Mouse (Mus musculus) heart, embryonic 12.5 days (tissue): Measurements from ENCODE around the gene Alg14. TPM values are rescaled to one million over a fixed set of nuclear protein-coding genes. Genes with fewer than 3 reads are reported as not detected.

ENCODE experiments used
- ATAC-seq: fragments of 200-750 bp; cut with Nextera tagmentation; 2 replicates; pipeline ENCODE4 v1.8.0; 2017; ENCODE audit warnings: moderate TSS enrichment, moderate library complexity; ENCODE audit not compliant: insufficient number of reproducible peaks, low FRiP score
- H3K27ac ChIP-seq: fragments of 300-500 bp; sonication (generic); 2 replicates; pipeline ENCODE4 v1.5.1; 2016; ENCODE audit warnings: mild to moderate bottlenecking, moderate library complexity; ENCODE audit not compliant: poor library complexity, severe bottlenecking
- H3K27me3 ChIP-seq: fragments of 300-500 bp; sonication (generic); replicated peaks from 2 replicates; pipeline ENCODE4 v1.6.1; 2016; ENCODE audit warnings: mild to moderate bottlenecking, moderate library complexity
- H3K36me3 ChIP-seq: fragments of 300-500 bp; sonication (generic); 2 replicates; pipeline ENCODE4 v1.6.1; 2016; ENCODE audit warnings: mild to moderate bottlenecking, moderate library complexity
- H3K4me1 ChIP-seq: fragments of 300-500 bp; sonication (generic); replicated peaks from 2 replicates; pipeline ENCODE4 v1.6.1; 2016; ENCODE audit warnings: mild to moderate bottlenecking
- H3K4me2 ChIP-seq: fragments of 300-500 bp; sonication (generic); 2 replicates; pipeline ENCODE4 v1.6.1; 2016; ENCODE audit warnings: mild to moderate bottlenecking, moderate library complexity
- H3K4me3 ChIP-seq: fragments of 300-500 bp; sonication (generic); 2 replicates; pipeline ENCODE4 v1.5.1; 2016; ENCODE audit warnings: mild to moderate bottlenecking
- H3K9ac ChIP-seq: fragments of 300-500 bp; sonication (generic); 2 replicates; pipeline ENCODE4 v1.6.1; 2016; ENCODE audit warnings: mild to moderate bottlenecking, moderate library complexity
- H3K9me3 ChIP-seq: fragments of 300-500 bp; sonication (generic); replicated peaks from 2 replicates; pipeline ENCODE4 v1.6.1; 2016; ENCODE audit warnings: mild to moderate bottlenecking, moderate library complexity
- WGBS: fragments of 180-500 bp; shearing (Covaris S2); methylation state at CpG from one replicate; pipeline ENCODE4 v1.1.7; 2016; 5-methylcytosine and 5-hydroxymethylcytosine counted together
- polyA plus RNA-seq: library from polyadenylated mRNA; unstranded; fragments of >200 nt; fragmentation: Nextera tagmentation; extraction: Ambion mirVana; gene quantifications from 2 replicates; pipeline ENCODE4 v1.2.1, GENCODE M21; 2016

The Alg14 gene
- polyA plus RNA-seq, 1 experiment from 2014 or later: 36.4 TPM

- Histone ChIP-seq H3K27me3 (no peaks in the 10 kb centered on the region), H3K36me3 (no peaks in the 10 kb centered on the region), H3K4me1 (0 out of 2 replicates have a peak, but pooled peaks cover 6% of the 10 kb centered on the region), H3K9ac (no peak overlapping the region), H3K9me3 (no peaks in the 10 kb centered on the region), H3K27ac (no peak overlapping the region), H3K4me2 (no peak overlapping the region), H3K4me3 (no peak overlapping the region)
- no peak for ATAC-seq
- WGBS: 57% methylated on average over 9 of the region's 9 CpGs
Measured at GRCm38 (mm10) chr3:121407417-121407816, 115.8 kb downstream of the Alg14 start.

GRCm38 (mm10) chr3:121408386-121408785, 116.8 kb downstream of the Alg14 start:
- 92% methylated on average over 3 of the region's 3 CpGs for WGBS
- Histone ChIP-seq H3K36me3 (no peaks in the 10 kb centered on the region), H3K4me2 (no peak overlapping the region), H3K9me3 (no peaks in the 10 kb centered on the region), H3K9ac (no peak overlapping the region), H3K27ac (no peak overlapping the region), H3K4me1 (0 out of 2 replicates have a peak, but pooled peaks cover 6% of the 10 kb centered on the region), H3K27me3 (no peaks in the 10 kb centered on the region), H3K4me3 (no peak overlapping the region)
- ATAC-seq: no peak

GRCm38 (mm10) chr3:121411450-121411849, 119.9 kb downstream of the Alg14 start:
- ATAC-seq: no peak
- Histone ChIP-seq H3K9ac (no peak overlapping the region), H3K27ac (no peak overlapping the region), H3K9me3 (no peaks in the 10 kb centered on the region), H3K4me3 (no peak overlapping the region), H3K27me3 (no peaks in the 10 kb centered on the region), H3K36me3 (no peaks in the 10 kb centered on the region), H3K4me1 (0 out of 2 replicates have a peak, but pooled peaks cover 6% of the 10 kb centered on the region), H3K4me2 (no peak overlapping the region)
- 50% methylated on average over 6 of the region's 6 CpGs for WGBS

Other genes starting within 250 kb of the Alg14 start
- 4.1 and 5.2 TPM in 2 replicates for gene Rwdd3, start 120.1 kb upstream of the Alg14 start, polyA plus RNA-seq
- gene Tmem56, start 8.7 kb upstream of the Alg14 start, polyA plus RNA-seq: 1.4 and 2.3 TPM in 2 replicates
- gene Cnn3, start 134.7 kb downstream of the Alg14 start, polyA plus RNA-seq: 455 and 460 TPM in 2 replicates
- gene Slc44a3, start 240.6 kb downstream of the Alg14 start, polyA plus RNA-seq: 0.55 and 1.1 TPM in 2 replicates